Mouse (Mus musculus): Measurements from ENCODE around the gene Fto.

Gene Fto

DNA sequence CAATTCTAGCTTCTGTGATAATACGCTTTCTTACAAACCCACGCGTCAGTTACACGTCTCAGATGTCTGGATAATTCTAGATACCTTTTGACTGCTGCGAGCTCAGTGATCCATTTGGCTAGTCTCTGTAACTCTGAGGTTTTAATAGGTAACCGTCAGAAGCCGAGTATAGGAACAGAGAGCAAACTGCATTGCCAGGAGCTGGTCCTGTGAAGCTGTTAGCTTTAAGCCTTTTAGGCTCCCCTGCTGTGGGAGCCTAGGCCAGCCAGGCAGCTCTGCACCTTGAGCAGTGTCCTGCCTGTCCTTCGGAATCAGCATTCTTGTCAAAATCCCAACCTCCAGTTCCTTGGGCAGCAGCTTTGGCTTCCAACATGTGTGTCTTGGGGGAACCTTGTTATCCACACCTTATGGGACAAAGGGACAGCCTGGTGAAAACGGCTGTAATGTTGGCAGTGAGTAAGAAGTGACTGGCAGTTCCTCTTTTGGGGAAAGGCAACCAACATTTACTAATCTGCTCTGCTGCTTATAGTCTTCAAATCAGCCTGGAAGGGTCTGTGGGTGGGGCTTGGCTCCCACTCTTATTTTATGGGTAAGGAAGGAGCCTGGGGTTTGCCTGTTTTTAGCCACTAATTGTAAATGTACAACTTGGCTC, 77.2 kb downstream of the Fto start:
- DNase-seq (ENCODE audit: low spot score in 2 of 2), result no peak

DNA sequence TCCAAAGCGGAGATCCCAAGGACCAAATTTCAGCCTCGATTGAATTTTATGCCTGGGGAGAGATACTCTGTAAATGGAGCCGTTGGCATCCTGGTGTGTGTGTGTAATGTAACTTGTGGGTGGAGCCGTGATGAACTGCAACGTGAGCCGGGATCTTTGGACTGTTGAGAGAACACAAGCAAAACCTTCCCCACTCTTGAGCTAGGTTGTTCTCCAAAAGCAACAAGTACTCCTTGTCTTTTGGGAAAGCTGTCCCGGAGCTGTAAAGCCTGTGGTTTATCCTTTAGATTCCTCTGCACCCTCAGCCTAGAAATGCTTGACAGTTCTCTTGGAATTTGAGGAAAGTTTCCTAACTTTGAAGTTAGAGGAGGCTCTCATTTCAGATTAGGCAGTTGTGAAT, 78.9 kb downstream of the Fto start:
- DNase-seq (ENCODE audit: low spot score in 2 of 2), result no peak

DNA sequence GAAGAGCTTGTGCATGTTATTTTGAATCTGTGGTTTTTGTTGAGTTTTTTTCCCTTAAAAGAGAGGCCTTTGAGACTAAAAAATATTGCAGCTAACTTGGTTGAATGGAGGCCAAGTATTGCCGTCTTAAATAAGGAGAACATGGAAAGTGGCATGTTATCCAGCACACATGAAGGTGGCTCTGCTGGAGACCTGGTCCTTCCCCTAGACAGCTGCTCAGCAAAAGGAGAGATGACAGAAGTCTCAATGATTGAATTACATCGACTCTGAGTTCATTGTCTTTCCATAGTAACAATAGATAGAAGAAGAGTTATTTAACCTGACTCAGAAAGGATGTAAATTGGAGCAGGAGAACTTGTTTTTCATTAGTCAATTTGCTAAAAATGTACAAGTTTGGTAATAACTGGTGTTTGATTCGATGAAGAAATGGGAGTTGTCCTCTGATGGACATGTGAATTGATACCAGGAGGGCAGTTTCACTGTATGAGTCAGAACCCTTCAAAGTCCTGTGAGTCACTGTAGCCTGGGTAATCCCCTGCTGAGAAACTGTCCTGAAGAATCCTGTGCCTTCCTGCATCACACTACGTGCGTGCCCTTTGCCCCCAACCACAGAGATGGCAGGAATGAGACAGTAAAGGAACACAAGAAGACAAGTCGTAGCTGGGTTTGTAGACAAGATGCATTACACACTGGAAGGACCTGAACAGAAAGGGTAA, 82.2 kb downstream of the Fto start:
- no peak for DNase-seq (ENCODE audit: low spot score in 2 of 2)

DNA sequence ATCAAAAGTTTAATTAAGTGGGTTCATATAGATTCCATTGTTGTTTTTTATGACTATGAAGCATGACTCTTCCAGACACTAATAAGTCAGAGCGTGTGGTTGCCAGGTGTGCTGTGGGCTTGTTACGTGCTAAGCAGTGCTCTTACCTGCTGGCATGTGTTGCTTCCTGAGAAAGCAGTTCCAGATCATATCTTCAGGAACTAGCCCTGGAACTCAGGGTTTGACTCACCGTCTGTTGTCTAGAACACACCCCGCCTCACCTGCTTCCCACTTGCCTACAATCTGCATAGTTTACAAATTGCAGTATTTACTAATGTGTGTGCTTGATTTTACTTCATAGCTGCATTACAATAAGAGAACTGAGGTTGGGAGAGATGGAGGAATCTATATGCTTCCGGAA, 84.7 kb downstream of the Fto start:
- no peak for DNase-seq (ENCODE audit: low spot score in 2 of 2)

DNA sequence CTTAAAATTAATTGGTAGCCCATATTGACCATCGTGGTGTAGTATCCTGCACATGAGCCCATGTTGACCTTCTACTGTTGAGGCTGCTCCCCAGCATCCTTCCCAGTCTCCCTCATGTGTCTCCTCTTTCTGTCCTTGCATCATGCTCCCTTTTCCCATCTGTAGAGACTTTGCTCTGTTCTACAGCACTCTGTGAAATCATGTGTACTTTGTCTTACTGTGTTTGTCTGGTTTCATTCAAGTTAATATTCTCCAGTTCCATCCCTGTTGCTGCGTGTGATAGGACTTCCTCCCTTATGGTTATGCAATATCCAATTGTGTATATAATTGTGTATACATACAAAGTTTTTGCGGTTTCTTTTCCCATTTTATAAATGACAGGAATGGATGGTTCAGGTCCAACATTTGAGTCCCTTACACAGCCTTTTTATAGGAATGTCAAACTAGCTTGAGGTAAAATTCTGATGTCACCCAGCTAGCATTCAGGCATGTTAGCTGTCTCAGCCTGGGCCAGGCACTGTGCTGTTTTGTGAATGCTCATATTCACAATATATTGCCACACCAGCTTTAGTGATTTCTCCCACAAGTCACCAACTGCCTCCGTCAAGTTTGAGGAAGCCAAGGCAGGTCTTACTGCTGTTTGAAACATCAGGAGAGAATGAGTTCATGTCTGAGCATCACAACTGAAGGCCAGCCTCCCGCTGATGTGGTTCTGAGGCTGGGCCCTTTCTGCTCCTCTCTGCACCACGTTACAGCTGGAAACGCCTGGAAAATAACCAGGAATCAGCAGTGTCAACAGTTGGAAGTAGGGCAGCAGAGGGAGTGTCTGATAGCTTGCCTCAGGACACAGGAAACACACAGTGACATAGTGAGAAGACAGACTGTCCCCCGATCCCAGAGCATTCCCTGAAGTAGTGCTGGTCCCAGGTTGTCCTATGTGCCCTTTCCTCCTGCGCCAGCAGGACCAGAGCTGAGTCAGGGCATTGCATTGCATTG, 90.0 kb downstream of the Fto start:
- no peak for DNase-seq (ENCODE audit: low spot score in 2 of 2)

DNA sequence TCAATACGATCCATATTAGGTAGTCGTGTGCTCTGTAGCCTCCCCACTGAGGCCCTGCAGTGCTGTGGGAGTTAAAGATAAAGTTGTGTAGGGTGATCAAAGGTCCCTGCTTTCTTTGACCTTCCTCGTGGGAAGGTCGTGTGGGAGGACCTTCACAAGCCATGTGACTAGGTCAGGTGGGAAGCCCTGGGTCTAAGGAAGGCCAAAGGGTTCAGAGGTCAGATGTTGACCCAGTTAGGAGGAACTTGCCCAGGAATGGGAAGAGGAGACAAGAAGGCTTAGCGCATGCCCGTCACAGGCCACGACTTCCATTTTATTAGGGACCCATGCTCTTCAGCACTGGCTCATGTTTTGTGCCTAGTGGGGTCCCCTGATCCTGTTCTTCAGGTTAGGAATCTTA, 91.0 kb downstream of the Fto start:
- DNase-seq (ENCODE audit: low spot score in 2 of 2), result no peak

DNA sequence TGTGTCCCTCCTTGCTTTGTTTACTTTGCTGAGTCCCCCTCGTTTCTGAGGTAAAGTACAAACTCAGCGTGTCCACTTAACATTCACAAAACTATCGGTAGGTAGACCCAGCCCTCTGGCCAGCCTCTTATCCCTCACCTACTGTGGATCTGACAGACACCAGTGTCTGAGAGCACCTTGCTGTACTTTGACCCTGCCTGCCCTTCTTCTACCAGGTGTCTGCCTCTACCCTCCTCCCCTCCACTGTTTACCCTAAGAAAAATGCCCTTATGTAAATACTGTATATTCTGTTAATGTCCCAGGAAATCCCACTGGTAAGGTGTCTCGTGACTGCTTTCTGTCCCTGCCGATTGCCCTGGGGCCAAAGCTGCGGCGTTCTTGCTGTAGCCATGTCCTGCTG, 91.8 kb downstream of the Fto start:
- DNase-seq (ENCODE audit: low spot score in 2 of 2), result no peak

DNA sequence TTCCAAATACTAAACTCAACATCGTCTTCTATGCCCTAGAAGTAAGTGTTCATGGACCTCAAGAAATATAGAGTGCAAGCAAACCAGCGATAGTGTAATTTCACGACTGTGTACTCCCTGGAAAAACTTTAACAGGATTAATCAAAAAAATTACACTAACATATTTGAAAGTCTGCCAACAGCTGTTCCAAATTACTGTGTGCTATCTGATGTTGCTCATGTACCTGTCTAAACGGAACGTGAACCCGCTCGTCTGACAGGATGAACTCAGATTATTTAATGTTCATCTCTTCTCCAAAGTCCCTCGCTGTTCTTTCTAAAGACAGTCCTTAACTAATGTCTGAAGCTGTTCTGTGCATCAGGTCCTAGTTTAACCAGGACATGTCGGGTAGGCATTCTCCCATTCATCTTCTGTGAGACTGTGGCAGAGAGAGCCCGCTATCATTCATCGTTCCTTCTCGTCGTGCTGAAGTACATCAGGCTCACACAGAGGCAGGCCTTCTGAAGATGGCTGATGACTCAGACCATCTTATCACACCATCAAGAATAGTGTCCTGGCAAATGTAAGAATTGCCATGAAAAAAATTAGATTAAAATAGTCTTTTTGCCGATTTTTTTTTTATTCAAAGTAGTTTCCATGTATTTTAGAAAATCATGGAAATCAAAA, 93.4 kb downstream of the Fto start:
- DNase-seq (ENCODE audit: low spot score in 2 of 2), result no peak

DNA sequence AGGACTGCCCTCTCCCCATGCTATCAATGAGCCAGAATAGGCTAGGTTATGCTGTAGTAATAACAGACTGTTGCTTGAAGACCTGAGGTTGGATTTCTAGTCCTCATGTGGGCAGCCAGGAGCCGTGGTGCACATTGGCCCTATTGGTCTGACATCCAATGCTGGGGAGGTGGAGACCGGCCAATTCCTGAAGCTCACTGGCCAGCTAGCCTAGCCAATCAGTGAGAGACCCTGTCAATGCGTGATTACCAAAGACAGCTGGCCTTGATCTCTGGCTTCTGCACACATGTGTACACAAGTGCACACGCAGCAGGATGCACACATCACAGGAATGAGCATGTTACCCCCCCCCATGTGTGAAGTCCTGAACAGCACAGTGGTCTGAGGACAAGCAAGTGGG, 94.6 kb downstream of the Fto start:
- DNase-seq (ENCODE audit: low spot score in 2 of 2), result no peak

DNA sequence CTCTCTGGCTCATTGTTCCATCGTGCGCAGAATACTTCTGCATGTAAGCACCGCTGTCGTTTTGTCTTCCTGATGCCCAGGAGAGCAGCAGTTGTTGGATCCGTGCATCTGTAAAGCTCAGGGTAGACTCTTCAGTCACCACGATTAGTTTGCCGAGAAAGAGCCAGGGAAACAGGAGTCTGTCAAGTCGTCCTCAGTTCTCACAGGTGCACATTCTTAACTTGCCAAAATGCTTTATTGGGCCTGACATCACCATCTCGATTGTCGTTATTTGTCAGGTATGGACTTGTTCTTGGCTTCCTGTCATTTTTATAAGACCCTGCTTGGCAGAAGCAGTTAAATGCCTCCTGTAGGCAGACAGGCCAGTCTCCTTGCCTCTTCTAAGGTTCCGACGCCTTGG, 96.7 kb downstream of the Fto start:
- DNase-seq (ENCODE audit: low spot score in 2 of 2), result no peak

DNA sequence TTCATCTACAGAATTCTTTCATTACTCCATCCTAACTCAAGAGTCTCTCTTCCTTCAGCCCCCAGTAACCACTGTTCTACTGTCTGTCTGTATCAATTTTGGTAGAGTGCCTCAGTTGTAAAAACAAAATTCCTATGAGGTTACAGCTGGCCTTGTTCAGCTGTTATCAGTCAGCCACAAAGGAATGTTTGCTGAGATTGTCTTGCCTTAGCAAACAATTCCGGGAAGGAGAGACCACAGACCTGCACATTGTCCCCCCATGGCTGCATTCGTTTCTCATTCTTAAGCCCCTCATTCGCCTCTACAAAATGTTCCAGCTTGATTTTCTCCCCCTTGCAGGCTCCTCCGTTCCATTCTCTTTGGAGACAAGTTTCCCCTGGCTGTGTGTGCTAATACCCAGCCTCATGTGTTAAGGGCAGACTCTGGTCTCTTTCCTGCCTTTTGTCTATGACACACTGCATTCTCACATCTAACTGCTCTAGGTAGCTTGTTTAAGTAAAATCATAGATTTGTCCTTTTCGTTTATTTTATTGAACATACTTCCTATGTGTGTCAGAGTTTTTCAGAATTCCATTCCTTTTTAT, 111.3 kb downstream of the Fto start:
- DNase-seq (ENCODE audit: low spot score in 2 of 2), result no peak

DNA sequence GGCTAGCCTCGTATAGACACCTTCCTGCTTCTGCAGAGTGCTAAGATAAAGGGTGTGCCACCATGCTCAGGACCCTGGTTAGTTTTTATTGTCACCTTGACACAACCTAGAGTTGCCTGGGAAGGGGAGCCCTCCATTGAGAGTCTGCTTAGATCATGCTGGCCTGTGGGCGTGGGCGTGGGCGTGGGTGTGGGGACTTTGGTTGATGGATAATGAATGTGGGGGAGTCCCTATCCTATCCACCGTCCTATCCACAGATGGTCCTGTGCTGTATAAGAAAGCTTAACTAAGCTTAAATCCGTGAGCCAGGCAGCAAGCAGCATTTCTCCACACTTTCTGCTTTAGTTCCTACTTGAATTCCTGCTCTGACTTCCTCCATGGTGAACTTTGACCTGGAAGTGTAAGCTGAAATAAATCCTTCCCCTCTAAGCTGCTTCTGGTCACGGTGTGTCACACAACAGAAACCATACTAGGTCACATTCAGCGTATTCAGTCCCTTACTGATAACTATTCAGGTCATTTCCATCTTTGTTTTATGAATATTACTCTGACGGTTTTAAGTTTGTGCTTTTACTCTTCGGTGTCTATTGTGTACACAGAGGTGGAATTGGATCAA, 112.0 kb downstream of the Fto start:
- DNase-seq (ENCODE audit: low spot score in 2 of 2), result no peak

DNA sequence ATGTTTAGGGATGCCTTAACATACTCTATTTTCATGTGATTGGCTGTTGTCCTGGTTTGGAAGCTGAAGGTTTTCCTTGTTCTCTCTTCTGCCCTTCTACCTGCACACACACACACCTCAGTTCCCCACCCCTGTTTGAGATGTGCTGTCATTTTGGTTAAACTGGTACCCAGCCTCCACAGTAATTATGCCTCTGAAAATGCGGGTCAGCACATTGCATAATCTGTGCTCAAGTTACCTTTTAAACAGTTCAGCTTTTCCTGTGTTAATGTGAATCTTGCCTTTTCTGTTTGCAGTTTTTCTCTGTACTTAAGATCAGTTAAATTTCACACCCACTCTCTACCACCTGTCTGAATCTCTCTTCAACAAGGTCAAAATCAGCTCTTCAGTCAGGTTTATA, 113.2 kb downstream of the Fto start:
- DNase-seq (ENCODE audit: low spot score in 2 of 2), result no peak

DNA sequence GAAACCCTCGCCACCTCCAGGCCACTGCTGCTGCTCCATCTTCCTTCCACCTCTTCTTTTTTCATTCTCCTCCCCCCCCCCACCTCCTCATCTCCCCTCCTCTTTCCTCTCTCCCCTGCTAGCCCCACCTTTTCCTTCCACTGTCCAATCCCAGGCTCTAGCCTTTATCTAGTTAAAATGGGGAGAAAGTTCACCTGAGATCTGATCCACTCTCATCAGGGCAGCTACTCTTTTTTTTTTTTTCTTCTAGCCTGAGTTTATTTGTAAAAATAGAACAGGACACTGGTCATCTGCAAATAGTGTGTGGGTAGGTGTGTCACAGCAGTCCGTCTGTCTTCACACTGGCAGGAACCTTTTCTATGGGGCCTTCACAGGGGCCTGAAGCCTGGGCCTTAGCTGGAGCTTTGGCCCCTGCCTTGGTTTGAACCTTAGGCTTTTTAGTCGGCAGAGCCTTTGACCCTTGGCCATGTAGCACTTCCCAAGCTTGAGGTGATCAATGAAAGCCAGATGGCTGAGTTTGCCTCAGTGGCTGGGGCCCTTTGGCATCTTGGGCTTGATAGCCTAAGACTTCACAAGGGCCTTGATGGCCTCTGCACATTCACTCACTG, 117.1 kb downstream of the Fto start:
- DNase-seq (ENCODE audit: low spot score in 2 of 2), result no peak

DNA sequence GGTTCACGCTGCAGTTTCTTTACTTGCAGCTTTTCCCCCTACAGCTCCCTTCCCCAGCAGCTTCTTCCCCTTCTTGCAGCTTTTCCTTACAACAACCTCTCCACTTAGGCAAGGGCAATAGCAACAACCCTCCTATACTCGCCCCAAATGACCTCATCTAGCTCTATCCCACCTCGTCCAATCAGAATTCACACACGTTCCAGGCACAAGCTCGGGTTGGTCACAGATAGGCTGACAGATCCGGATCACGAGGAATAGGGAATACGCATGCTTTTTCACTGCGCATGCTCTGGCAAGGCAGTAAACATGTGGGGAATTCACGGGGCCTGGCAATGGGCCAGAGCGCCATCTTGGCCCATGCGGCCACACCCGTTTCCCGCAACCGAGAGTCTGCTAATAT, 122.7 kb downstream of the Fto start:
- no peak for DNase-seq (ENCODE audit: low spot score in 2 of 2)

DNA sequence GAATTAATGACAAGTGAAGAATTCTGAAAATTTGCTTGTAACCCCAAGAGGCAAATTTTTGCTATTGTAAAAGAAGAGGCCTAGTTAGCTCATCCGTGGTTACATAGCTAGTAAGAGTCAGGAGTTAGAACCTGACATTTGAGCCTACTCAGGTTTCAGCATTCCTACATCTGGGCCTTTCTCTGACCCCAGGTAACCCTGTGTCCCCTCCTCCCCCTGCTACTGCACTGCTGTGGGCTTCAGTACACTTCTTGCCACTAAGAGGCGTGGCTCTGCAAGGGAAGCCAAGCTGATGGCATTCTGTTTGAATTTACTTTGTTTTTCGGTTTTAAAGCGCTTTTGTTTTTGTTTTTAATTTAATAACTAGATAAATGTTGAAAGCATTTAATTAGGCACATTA, 130.6 kb downstream of the Fto start:
- DNase-seq (ENCODE audit: low spot score in 2 of 2), result no peak

DNA sequence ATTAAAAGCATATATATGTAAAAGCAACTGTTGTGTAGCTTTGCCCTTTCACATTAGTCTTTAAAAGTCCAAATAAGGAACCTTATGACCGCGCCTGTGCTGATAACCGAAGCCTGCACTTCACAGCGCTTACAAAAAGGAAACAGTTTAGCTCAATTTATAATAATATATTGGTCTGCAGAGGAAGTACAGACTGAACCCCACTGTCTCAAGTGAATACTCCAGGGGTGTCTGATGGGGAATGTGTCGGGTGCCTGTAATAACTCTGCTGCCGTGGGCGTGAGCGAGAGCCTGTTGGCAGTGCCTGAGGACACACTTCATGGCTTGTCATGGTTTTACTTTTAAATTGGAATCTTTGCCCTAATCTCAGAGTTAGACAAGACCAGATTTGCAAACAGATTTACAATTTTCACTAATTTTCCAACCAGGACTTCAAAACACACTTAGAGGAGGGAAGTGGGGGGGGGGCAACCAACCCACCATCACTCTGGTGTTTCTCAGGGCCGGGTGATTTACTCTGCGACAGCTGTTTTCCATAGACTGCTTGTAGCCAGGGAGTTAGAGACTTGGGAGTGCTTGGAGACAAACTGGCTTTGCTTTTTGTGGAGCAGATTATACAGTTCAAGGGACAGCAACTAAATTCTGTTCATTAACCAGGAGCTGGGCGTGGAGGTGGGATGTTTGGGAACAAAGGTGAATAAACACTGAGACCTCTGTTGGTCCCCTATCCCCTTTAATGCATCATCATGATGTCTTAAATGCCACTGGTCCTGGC, 131.5 kb downstream of the Fto start:
- no peak for DNase-seq (ENCODE audit: low spot score in 2 of 2)

DNA sequence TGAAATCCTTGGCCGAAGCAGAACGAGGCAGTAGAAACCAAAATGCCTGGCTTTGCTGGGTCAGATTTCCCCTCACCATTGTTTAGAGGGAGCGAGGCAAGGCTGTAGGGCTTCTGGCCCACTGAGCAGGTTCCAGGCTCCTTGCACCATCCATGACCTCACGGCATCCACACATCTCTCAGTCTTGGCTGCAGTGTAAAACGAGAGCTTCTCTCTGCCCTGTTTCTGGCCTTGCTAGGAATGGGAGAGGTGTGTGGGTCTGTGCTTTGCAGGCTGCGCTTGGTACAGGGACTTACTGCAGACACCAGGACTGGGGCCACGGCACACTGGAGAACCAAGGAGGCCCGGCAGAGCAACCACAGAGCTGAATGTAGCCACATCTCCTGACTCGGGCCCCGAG, 132.2 kb downstream of the Fto start:
- DNase-seq (ENCODE audit: low spot score in 2 of 2), result no peak

DNA sequence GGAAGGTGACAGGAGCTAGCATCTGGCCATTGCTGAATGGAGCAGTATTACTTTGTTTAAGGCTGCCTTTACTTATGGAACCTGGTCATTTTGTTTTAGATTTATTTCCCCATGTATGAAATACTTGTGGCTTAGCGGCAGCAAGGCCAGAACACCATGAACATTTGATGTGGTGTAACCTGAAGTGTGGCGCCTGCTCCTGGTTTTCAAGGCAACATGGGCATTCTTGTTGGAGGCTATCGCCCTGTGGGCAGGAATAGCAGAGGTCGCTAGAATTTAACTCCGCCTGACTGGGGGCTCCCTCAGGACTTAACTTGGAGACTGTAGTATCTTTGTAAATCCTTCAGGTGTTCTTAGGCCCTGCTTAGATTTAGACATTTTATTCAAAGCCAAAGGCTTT, 132.7 kb downstream of the Fto start:
- no peak for DNase-seq (ENCODE audit: low spot score in 2 of 2)
